Mouse (Mus musculus) midbrain, embryonic 16.5 days (tissue): ENCODE measurements around the gene Mybpc1. TPM values are rescaled to one million over a fixed set of nuclear protein-coding genes. Genes with fewer than 3 reads are reported as not detected.

Source experiments
- ATAC-seq: fragments of 200-750 bp; cut with Nextera tagmentation; 2 replicates; pipeline ENCODE4 v1.8.0; 2017; ENCODE audit warnings: moderate TSS enrichment
- H3K27ac ChIP-seq: fragments of 300-500 bp; sonication (generic); 2 replicates; pipeline ENCODE4 v1.5.1; 2014; ENCODE audit warnings: mild to moderate bottlenecking, low read length, mixed read lengths
- H3K27me3 ChIP-seq: fragments of 300-500 bp; sonication (generic); 2 replicates; pipeline ENCODE4 v1.6.1; 2014; ENCODE audit warnings: low read depth, low read length, mixed read lengths; ENCODE audit not compliant: control insufficient read depth, insufficient read depth
- H3K36me3 ChIP-seq: fragments of 300-500 bp; sonication (generic); 2 replicates; pipeline ENCODE4 v1.6.1; 2014; ENCODE audit warnings: mild to moderate bottlenecking, low read length, moderate library complexity, mixed read lengths; ENCODE audit not compliant: control insufficient read depth, insufficient read depth
- H3K4me1 ChIP-seq: fragments of 300-500 bp; sonication (generic); 2 replicates; pipeline ENCODE4 v1.6.1; 2014; ENCODE audit warnings: mild to moderate bottlenecking, low read length, mixed read lengths; ENCODE audit not compliant: control insufficient read depth, insufficient read depth
- H3K4me2 ChIP-seq: fragments of 300-500 bp; sonication (generic); 2 replicates; pipeline ENCODE4 v1.6.1; 2014; ENCODE audit warnings: mild to moderate bottlenecking, low read length, mixed read lengths
- H3K4me3 ChIP-seq: fragments of 300-500 bp; sonication (generic); 2 replicates; pipeline ENCODE4 v1.5.1; 2014; ENCODE audit warnings: low read depth, mild to moderate bottlenecking, low read length, moderate library complexity, mixed read lengths
- H3K9ac ChIP-seq: fragments of 300-500 bp; sonication (generic); 2 replicates; pipeline ENCODE4 v1.6.1; 2014; ENCODE audit warnings: low read depth, low read length, mixed read lengths
- H3K9me3 ChIP-seq: fragments of 300-500 bp; sonication (generic); replicated peaks from 2 replicates; pipeline ENCODE4 v1.6.1; 2014; ENCODE audit warnings: mild to moderate bottlenecking, low read length, mixed read lengths; ENCODE audit not compliant: control insufficient read depth, poor library complexity, severe bottlenecking
- WGBS: fragments of 180-500 bp; shearing (Covaris S2); extraction: QIAGEN DNeasy Blood & Tissue Kit; methylation state at CpG from one replicate; pipeline ENCODE4 v1.1.7; 2014; 5-methylcytosine and 5-hydroxymethylcytosine counted together
- polyA plus RNA-seq: library from polyadenylated mRNA; unstranded; fragments of >200 nt; fragmentation: Nextera tagmentation; extraction: Ambion mirVana; gene quantifications from 2 replicates; pipeline ENCODE4 v1.2.1, GENCODE M21; 2015

The Mybpc1 gene
- polyA plus RNA-seq, 1 experiment from 2014 or later: 1.5 TPM

GRCm38 (mm10) chr10:88504481-88504880, 100.5 kb downstream of the Mybpc1 start:
- peak overlapping the region; percentile 86; the same call in 1 of the 2 replicates for H3K4me3 ChIP-seq

GRCm38 (mm10) chr10:88503421-88504314, 101.3 kb downstream of the Mybpc1 start, which contains the start of gene Chpt1:
Chpt1 (minus strand) TSS chr10:88504073.
- peaks cover 12% of the 10 kb centered on the region for H3K4me1 ChIP-seq
- H3K4me2 ChIP-seq: peak within 1 kb of the TSS; percentile 89
- ATAC-seq: peak; percentile 96
- peak within 1 kb of the TSS; percentile 86 for H3K4me3 ChIP-seq
- peak within 1 kb of the TSS; percentile 89 for H3K9ac ChIP-seq
- H3K27me3 ChIP-seq: no peaks in the 10 kb centered on the region
- WGBS: 0% methylated on average over 55 of the region's 80 CpGs
- H3K27ac ChIP-seq: peak within 1 kb of the TSS; percentile 79
- H3K9me3 ChIP-seq: no peaks in the 10 kb centered on the region
- H3K36me3 ChIP-seq: no peaks in the 10 kb centered on the region

More at GRCm38 (mm10) chr10:88504481-88504880, 100.5 kb downstream of the Mybpc1 start:
- Histone ChIP-seq H3K4me1 (peaks cover 12% of the 10 kb centered on the region), H3K9me3 (no peaks in the 10 kb centered on the region), H3K27ac (no peak overlapping the region), H3K27me3 (no peaks in the 10 kb centered on the region), H3K9ac (no peak overlapping the region), H3K4me2 (peak overlapping the region; percentile 89; the same call in 1 of the 2 replicates), H3K36me3 (no peaks in the 10 kb centered on the region)
- no peak for ATAC-seq
- WGBS: 48% methylated on average over 3 of the region's 3 CpGs

- Histone ChIP-seq H3K4me3 (peak overlapping the region; percentile 86), H3K9ac (peak overlapping the region; percentile 89), H3K27me3 (no peaks in the 10 kb centered on the region), H3K4me1 (peaks cover 12% of the 10 kb centered on the region), H3K36me3 (no peaks in the 10 kb centered on the region), H3K4me2 (peak overlapping the region; percentile 89), H3K9me3 (no peaks in the 10 kb centered on the region), H3K27ac (peak overlapping the region; percentile 79)
- WGBS: 47% methylated on average over 4 of the region's 4 CpGs
- ATAC-seq: peak; percentile 15; the same call in 1 of the 2 replicates
These were observed 102.0 kb downstream of the Mybpc1 start for GRCm38 (mm10) chr10:88502919-88503318.

GRCm38 (mm10) chr10:88501886-88502765, 102.8 kb downstream of the Mybpc1 start:
- WGBS: 50% methylated on average over 13 of the region's 13 CpGs
- Histone ChIP-seq H3K4me2 (peak overlapping the region; percentile 89), H3K9ac (no peak overlapping the region)

GRCm38 (mm10) chr10:88501370-88501769, 103.6 kb downstream of the Mybpc1 start:
- peaks cover 12% of the 10 kb centered on the region for H3K4me1 ChIP-seq
- ATAC-seq: no peak
- H3K36me3 ChIP-seq: no peaks in the 10 kb centered on the region
- WGBS: 84% methylated on average over 10 of the region's 10 CpGs
- H3K9ac ChIP-seq: no peak overlapping the region
- no peak overlapping the region for H3K4me2 ChIP-seq
- H3K4me3 ChIP-seq: no peak overlapping the region
- no peaks in the 10 kb centered on the region for H3K9me3 ChIP-seq
- no peak overlapping the region for H3K27ac ChIP-seq
- H3K27me3 ChIP-seq: no peaks in the 10 kb centered on the region

More at GRCm38 (mm10) chr10:88501886-88502765, 102.8 kb downstream of the Mybpc1 start:
- Histone ChIP-seq H3K27ac (no peak overlapping the region), H3K9me3 (no peaks in the 10 kb centered on the region), H3K27me3 (no peaks in the 10 kb centered on the region), H3K4me3 (0 out of 2 replicates have a peak overlapping the region, but pooled peaks have one; percentile 12), H3K36me3 (no peaks in the 10 kb centered on the region), H3K4me1 (peaks cover 12% of the 10 kb centered on the region)
- no peak for ATAC-seq

GRCm38 (mm10) chr10:88499993-88500392, 105.0 kb downstream of the Mybpc1 start:
- 73% methylated on average over 5 of the region's 5 CpGs for WGBS
- Histone ChIP-seq H3K4me2 (no peak overlapping the region), H3K4me3 (no peak overlapping the region), H3K4me1 (peaks cover 12% of the 10 kb centered on the region), H3K9me3 (no peaks in the 10 kb centered on the region), H3K36me3 (no peaks in the 10 kb centered on the region), H3K27ac (no peak overlapping the region), H3K27me3 (no peaks in the 10 kb centered on the region), H3K9ac (no peak overlapping the region)
- ATAC-seq: no peak

- Histone ChIP-seq H3K27ac (no peak overlapping the region), H3K4me2 (no peak overlapping the region), H3K27me3 (no peaks in the 10 kb centered on the region), H3K9me3 (no peaks in the 10 kb centered on the region), H3K4me3 (no peak overlapping the region), H3K36me3 (no peaks in the 10 kb centered on the region), H3K4me1 (peaks cover 2% of the 10 kb centered on the region; the same call in 1 of the 2 replicates), H3K9ac (no peak overlapping the region)
- no peak for ATAC-seq
- 72% methylated on average over 11 of the region's 11 CpGs for WGBS
These were observed 107.9 kb downstream of the Mybpc1 start for GRCm38 (mm10) chr10:88496864-88497564.

- no peak for ATAC-seq
- no peaks in the 10 kb centered on the region for H3K36me3 ChIP-seq
- no peak overlapping the region for H3K4me2 ChIP-seq
- 81% methylated on average over 4 of the region's 4 CpGs for WGBS
- no peak overlapping the region for H3K9ac ChIP-seq
- H3K4me1 ChIP-seq: no peaks in the 10 kb centered on the region
- no peak overlapping the region for H3K4me3 ChIP-seq
- no peaks in the 10 kb centered on the region for H3K27me3 ChIP-seq
- no peak overlapping the region for H3K27ac ChIP-seq
- H3K9me3 ChIP-seq: no peaks in the 10 kb centered on the region
These were observed 109.9 kb downstream of the Mybpc1 start for GRCm38 (mm10) chr10:88494959-88495587.
